Mouse (Mus musculus) G1E-ER4 (cell line): ENCODE results near the gene Acsl5. TPM values are rescaled to one million over a fixed set of nuclear protein-coding genes. Genes with fewer than 3 reads are reported as not detected.

Experiments used
- GATA1 ChIP-seq: IDR thresholded peaks from one replicate; pipeline ENCODE4 v1.8.0; 2012; ENCODE audit warnings: low read length, inconsistent platforms
- polyA plus RNA-seq: library from polyadenylated mRNA; stranded (reverse); fragments of >175 nt; gene quantifications from 2 replicates; pipeline ENCODE4 v1.2.3, GENCODE M21; 2012

The Acsl5 gene
- polyA plus RNA-seq, 1 experiment, result 44.6 TPM

- TF ChIP-seq GATA1, result no peak
These were observed 6.1 kb downstream of the Acsl5 start for GRCm38 (mm10) chr19:55257656-55258375.

DNA sequence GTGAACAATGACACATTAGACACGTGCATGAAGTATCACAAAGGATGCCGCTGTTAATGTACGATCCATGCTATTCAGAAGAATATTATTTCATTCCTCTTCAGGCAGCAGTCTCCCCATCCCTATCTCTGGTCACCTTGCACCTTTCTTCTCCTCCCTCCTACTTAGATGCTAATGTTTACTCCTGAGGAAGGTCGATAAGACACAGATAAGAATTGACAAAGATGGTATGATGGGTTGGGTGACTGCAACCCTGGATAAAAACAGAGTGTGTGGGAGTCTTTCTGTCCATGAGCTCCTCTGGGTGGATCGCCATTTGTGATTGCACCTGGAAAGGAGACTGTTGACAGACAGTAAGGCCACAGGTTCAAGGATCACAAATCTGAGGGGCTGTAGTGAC is 6.8 kb downstream of the Acsl5 start:
- no peak for TF ChIP-seq GATA1

GRCm38 (mm10) chr19:55260389-55261184 is 8.8 kb downstream of the Acsl5 start:
- no peak for TF ChIP-seq GATA1

DNA sequence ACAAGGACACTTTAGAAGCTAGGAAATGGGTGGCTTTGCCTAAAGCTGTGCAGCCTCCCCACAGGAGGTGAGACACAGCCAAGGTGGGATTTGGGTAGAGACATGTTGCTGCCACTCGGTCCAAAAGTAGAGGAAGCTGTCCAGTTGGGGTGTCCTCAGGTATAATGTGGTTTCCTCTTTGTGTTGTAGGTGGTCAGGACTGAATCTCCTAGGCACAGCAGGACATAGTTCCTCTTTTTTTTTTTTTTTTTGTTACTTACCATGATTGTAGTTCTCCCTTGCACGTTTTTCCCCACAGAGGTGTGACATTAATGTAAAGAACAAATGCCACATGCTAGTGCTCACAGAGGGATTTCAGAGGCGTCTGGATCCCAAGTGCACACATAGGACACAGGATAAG is 13.5 kb downstream of the Acsl5 start:
- TF ChIP-seq GATA1, result no peak

DNA sequence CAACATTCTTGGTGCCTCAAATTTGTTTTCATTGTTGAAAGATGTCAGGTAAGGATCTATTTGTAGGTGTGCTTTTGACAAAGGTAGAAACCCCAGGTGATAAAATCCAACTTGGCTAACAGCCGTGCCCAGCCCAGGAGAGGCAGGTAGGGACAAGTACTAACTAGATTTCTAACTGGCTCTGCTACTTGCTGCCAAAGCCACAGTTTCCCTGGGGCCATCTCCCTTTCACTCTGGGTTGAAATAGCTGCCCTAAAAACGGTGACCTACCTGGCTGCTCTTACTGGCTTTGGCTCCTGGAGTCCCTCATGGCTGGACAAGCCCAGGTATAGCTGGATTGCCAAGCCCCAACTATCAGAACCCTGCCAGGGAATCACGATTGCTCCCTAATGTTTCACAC is 15.0 kb downstream of the Acsl5 start:
- TF ChIP-seq GATA1, result no peak

GRCm38 (mm10) chr19:55268150-55268549 is 16.4 kb downstream of the Acsl5 start:
- TF ChIP-seq GATA1, result no peak

GRCm38 (mm10) chr19:55269051-55269450 is 17.3 kb downstream of the Acsl5 start:
- no peak for TF ChIP-seq GATA1

DNA sequence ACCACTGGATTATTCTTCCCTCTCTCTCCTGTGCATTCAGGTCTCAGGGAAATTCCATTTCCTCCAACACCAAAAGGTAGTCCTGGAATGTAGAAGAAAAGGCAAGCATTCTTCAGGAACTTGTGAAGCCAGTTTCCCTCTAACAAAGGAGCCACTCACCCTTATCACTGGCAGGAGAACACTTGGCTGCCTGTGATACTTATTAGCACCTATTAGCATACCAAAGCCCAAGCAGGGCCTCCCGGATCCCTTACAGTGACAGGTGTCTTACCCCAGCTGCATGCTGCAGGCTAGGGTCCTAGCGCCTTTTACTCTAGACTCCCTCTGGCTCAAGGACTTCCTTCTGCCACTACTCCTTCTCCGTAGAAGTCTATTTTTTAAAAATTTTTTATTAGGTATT is 19.7 kb downstream of the Acsl5 start:
- TF ChIP-seq GATA1, result no peak

- peak; percentile 54 for TF ChIP-seq GATA1
These were observed 21.6 kb downstream of the Acsl5 start for GRCm38 (mm10) chr19:55273340-55273739.

- no peak for TF ChIP-seq GATA1
These were observed 24.4 kb downstream of the Acsl5 start for GRCm38 (mm10) chr19:55276100-55276499.

GRCm38 (mm10) chr19:55276770-55277169 is 25.0 kb downstream of the Acsl5 start:
- TF ChIP-seq GATA1, result no peak

DNA sequence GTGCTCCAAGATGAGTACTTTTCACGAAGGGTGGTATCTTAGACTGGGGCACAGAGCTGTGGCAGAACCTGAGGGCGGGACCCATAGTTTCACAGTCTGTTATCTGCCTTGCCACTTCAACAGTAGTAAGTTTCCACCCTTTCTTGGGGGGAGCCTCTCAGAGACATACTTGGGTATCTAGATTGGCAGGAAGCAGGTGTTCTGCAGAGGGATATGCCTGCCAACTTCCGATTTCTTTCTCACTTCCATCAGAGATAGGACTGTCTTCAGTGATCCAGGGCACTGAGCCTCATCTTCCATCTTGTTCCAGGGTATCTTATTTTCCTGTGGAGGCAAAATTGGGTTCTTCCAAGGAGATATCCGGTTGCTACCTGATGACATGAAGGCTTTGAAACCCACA is 32.4 kb downstream of the Acsl5 start:
- TF ChIP-seq GATA1, result peak; percentile 71

DNA sequence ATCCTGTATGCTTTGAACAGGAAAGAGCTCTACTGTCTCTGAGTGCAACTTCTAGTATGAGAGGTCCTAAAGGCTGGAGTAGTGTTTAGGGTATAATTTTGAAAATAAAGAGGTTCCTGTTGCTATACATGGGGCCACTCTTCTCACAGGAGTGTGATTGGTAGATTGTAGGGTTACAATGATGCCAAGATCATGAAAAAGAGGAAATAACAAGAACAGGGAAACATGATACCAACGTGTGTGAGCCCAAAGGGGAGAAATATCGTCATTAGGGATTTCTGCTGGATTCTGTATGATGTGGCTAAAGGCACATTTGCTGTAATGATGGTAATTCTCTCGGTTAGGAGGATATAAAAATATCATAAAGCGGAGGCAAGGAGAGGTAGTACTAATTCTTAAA is 34.3 kb downstream of the Acsl5 start:
- TF ChIP-seq GATA1, result no peak

DNA sequence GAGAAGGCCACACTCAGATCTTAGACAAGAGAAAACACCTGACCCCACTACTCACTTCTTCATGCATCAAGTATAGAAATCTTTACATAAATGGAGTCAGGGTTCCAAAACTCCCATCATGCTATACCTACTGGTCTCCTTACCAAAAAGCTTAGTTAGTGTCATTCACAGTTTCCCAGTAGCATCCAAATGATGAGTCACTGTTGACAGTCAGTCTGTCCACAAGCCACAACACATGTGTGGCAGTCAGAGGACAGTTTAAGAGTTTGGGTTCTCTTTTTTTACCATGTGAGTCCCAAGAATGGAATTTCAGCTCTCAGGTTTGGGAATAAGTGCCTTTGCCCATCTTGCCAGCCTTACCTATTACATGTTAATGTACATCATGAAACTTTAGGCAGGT is 37.2 kb downstream of the Acsl5 start:
- TF ChIP-seq GATA1, result no peak

GRCm38 (mm10) chr19:55290621-55291270 is 39.0 kb downstream of the Acsl5 start:
- no peak for TF ChIP-seq GATA1

- TF ChIP-seq GATA1, result no peak
These were observed 40.6 kb downstream of the Acsl5 start for GRCm38 (mm10) chr19:55292210-55292850.
